In the genomic region with DNA sequence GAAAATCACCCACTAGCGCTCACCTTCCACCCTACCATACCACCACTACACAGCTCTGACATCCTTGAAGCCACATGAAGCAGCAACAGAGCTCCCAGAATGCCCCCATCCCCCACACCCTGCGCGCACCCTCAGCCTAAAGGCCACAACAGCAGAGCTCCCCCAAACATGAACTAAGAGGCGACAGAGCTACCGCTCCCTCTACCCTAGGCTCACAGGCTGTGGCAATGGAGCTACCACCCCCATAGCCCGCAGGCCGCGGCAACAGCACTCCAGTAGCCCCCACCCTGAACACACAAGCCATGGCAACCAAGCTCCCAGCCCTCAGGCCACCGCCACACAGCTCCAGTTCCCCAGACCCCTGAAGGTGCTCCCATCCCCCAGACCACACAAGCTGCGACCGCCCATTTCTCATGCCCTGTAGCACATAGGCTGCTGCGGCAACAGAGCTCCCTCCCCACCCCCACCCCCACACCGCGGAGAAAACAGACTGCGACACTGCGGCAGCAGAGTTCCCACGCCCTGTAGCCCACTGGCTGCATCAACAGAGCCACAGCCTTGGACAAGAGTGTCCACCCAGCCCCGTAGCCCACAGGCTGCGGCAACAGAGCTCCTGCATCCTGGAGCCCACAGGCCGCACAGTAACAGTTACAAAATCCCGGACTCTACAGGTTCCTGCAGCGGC, we compare ENCODE assay signal across 8 mouse cellular contexts. TPM values are rescaled to one million over a fixed set of nuclear protein-coding genes. Genes with fewer than 3 reads are reported as not detected.
DNase-seq lines count a peak whose midpoint lies in the region; ATAC-seq and TF ChIP-seq lines count a peak whose summit lies in the region.

No protein-coding gene starts in this region.

- peak overlapping the region; percentile 62 for H3K9ac ChIP-seq in ES-Bruce4 (ENCODE audit: low read depth, poor library complexity, severe bottlenecking)
- peak overlapping the region; percentile 52 for H3K9ac ChIP-seq in embryonic facial prominence, embryonic 11.5 days (replicated peaks; ENCODE audit: low read length)
- peak overlapping the region; percentile 61 for H3K9ac ChIP-seq in heart, embryonic 16.5 days (ENCODE audit: low read length)
- peak overlapping the region; percentile 67 for H3K9ac ChIP-seq in liver, embryonic 12.5 days
- H3K9ac ChIP-seq in neural tube, embryonic 15.5 days (replicated peaks): peak overlapping the region; percentile 75

- DNase-seq in adrenal gland, adult 2 months: peak; percentile 29
- peak; percentile 64 for DNase-seq in embryonic facial prominence, embryonic 11.5 days (ENCODE audit: low spot score)
- peak; percentile 2 to 56 for DNase-seq in kidney, postnatal 25 days
- no peak for DNase-seq in spleen, postnatal 14 days (ENCODE audit: low spot score in 2 of 2)

- peaks cover 14% of the 10 kb centered on the region for H3K9me3 ChIP-seq in ES-Bruce4 (replicated peaks; ENCODE audit: control insufficient read depth, insufficient read depth, low read length, poor library complexity, severe bottlenecking)
- H3K9me3 ChIP-seq in embryonic facial prominence, embryonic 11.5 days (replicated peaks; ENCODE audit: control insufficient read depth, low read length): peaks cover 11% of the 10 kb centered on the region
- H3K9me3 ChIP-seq in heart, embryonic 16.5 days (replicated peaks; ENCODE audit: control insufficient read depth, low read length): peaks cover 9% of the 10 kb centered on the region; the same call in 1 of the 2 replicates
- 0 out of 2 replicates have a peak, but pooled peaks cover 2% of the 10 kb centered on the region for H3K9me3 ChIP-seq in liver, embryonic 12.5 days (replicated peaks)
- H3K9me3 ChIP-seq in neural tube, embryonic 15.5 days (replicated peaks): no peaks in the 10 kb centered on the region

- WGBS in embryonic facial prominence, embryonic 11.5 days: 47% methylated on average over 22 of the region's 22 CpGs
- WGBS in heart, embryonic 16.5 days: 50% methylated on average over 22 of the region's 22 CpGs
- 49% methylated on average over 22 of the region's 22 CpGs for WGBS in liver, embryonic 12.5 days (ENCODE audit: insufficient replicate concordance)
- 60% methylated on average over 22 of the region's 22 CpGs for WGBS in neural tube, embryonic 15.5 days

- H3K4me2 ChIP-seq in embryonic facial prominence, embryonic 11.5 days (ENCODE audit: low read depth, low read length): peak overlapping the region; percentile 43
- H3K4me2 ChIP-seq in heart, embryonic 16.5 days (ENCODE audit: low read depth, low read length): peak overlapping the region; percentile 62
- H3K4me2 ChIP-seq in liver, embryonic 12.5 days: peak overlapping the region; percentile 72
- H3K4me2 ChIP-seq in neural tube, embryonic 15.5 days: peak overlapping the region; percentile 44

- H3K36me3 ChIP-seq in ES-Bruce4 (ENCODE audit: control insufficient read depth, insufficient read depth, low read length, poor library complexity, severe bottlenecking): peaks cover 1% of the 10 kb centered on the region; the same call in 1 of the 2 replicates
- no peaks in the 10 kb centered on the region for H3K36me3 ChIP-seq in embryonic facial prominence, embryonic 11.5 days (replicated peaks; ENCODE audit: control insufficient read depth, insufficient read depth, low read depth, low read length)
- no peaks in the 10 kb centered on the region for H3K36me3 ChIP-seq in heart, embryonic 16.5 days (ENCODE audit: control insufficient read depth, insufficient read depth)
- H3K36me3 ChIP-seq in liver, embryonic 12.5 days: no peaks in the 10 kb centered on the region
- H3K36me3 ChIP-seq in neural tube, embryonic 15.5 days: no peaks in the 10 kb centered on the region

- peak; percentile 89 for ATAC-seq in embryonic facial prominence, embryonic 11.5 days (replicated peaks; ENCODE audit: insufficient number of reproducible peaks, low FRiP score, low TSS enrichment, low read depth)
- peak; percentile 78 for ATAC-seq in heart, embryonic 16.5 days (replicated peaks; ENCODE audit: extremely low read depth, insufficient read depth, low FRiP score)
- ATAC-seq in liver, embryonic 12.5 days: peak; percentile 77
- ATAC-seq in neural tube, embryonic 15.5 days (ENCODE audit: low FRiP score): peak; percentile 79

- H3K4me3 ChIP-seq in ES-Bruce4 (ENCODE audit: low read depth, low read length): peak overlapping the region; percentile 87
- peak overlapping the region; percentile 55 for H3K4me3 ChIP-seq in embryonic facial prominence, embryonic 11.5 days (ENCODE audit: low read depth, low read length)
- H3K4me3 ChIP-seq in heart, embryonic 16.5 days (ENCODE audit: low read length): peak overlapping the region; percentile 67
- peak overlapping the region; percentile 65 for H3K4me3 ChIP-seq in liver, embryonic 12.5 days
- peak overlapping the region; percentile 53 for H3K4me3 ChIP-seq in neural tube, embryonic 15.5 days (replicated peaks)

- H3K4me1 ChIP-seq in ES-Bruce4 (ENCODE audit: control insufficient read depth, insufficient read depth, low read length): peaks cover 1% of the 10 kb centered on the region
- no peaks in the 10 kb centered on the region for H3K4me1 ChIP-seq in embryonic facial prominence, embryonic 11.5 days (ENCODE audit: control insufficient read depth, insufficient read depth, low read length)
- no peaks in the 10 kb centered on the region for H3K4me1 ChIP-seq in heart, embryonic 16.5 days (ENCODE audit: control insufficient read depth, insufficient read depth, low read length)
- H3K4me1 ChIP-seq in liver, embryonic 12.5 days: peaks cover 7% of the 10 kb centered on the region
- no peaks in the 10 kb centered on the region for H3K4me1 ChIP-seq in neural tube, embryonic 15.5 days

- peak overlapping the region; percentile 66 for H3K27ac ChIP-seq in ES-Bruce4 (ENCODE audit: insufficient read depth, low read length)
- 0 out of 2 replicates have a peak overlapping the region, but pooled peaks have one; percentile 52 for H3K27ac ChIP-seq in embryonic facial prominence, embryonic 11.5 days (replicated peaks; ENCODE audit: low read depth, low read length)
- no peak overlapping the region for H3K27ac ChIP-seq in heart, embryonic 16.5 days (ENCODE audit: low read length)
- H3K27ac ChIP-seq in liver, embryonic 12.5 days: peak overlapping the region; percentile 64
- H3K27ac ChIP-seq in neural tube, embryonic 15.5 days (replicated peaks): peak overlapping the region; percentile 89

- no peaks in the 10 kb centered on the region for H3K27me3 ChIP-seq in ES-Bruce4 (ENCODE audit: control insufficient read depth, insufficient read depth, low read length, poor library complexity, severe bottlenecking)
- H3K27me3 ChIP-seq in embryonic facial prominence, embryonic 11.5 days (ENCODE audit: control insufficient read depth, insufficient read depth, low read length): no peaks in the 10 kb centered on the region
- H3K27me3 ChIP-seq in heart, embryonic 16.5 days (ENCODE audit: control insufficient read depth, insufficient read depth, low read length): no peaks in the 10 kb centered on the region
- H3K27me3 ChIP-seq in liver, embryonic 12.5 days (replicated peaks): no peaks in the 10 kb centered on the region
- no peaks in the 10 kb centered on the region for H3K27me3 ChIP-seq in neural tube, embryonic 15.5 days (replicated peaks)

- peak; percentile 75 for TF ChIP-seq EP300 in ES-Bruce4 (IDR thresholded peaks at IDR 0.05; ENCODE audit: insufficient read depth, low read depth, low read length)

- TF ChIP-seq CTCF in ES-Bruce4 (IDR thresholded peaks at IDR 0.05; ENCODE audit: low read depth, low read length): no peak

- TF ChIP-seq POLR2A in ES-Bruce4 (IDR thresholded peaks at IDR 0.05; ENCODE audit: insufficient read depth, low read length): no peak

RNA-seq across cellular contexts. Expression of a gene that starts 0.8 kb away (rescaled TPM):
- polyA plus RNA-seq in ES-Bruce4 (2011; ENCODE audit: insufficient read depth, insufficient read length, low read depth, missing spikeins): 207 and 231 TPM in 2 replicates
- 100 to 1,000 TPM in 1 of 2 experiments, 10 to 100 TPM in 1; 61.2 to 109 TPM for total RNA-seq in adrenal gland, adult 2 months (2021)
- not detected in 2 replicates for polyA plus RNA-seq in adrenal gland, adult 2 months (2012; rRNA removed)
- polyA plus RNA-seq in embryonic facial prominence, embryonic 11.5 days (2014; fragmentation: Nextera tagmentation; extraction: Ambion mirVana): 75.4 and 79.5 TPM in 2 replicates
- 33.8 and 34.5 TPM in 2 replicates for polyA plus RNA-seq in heart, embryonic 16.5 days (2015; fragmentation: Nextera tagmentation; extraction: Ambion mirVana)
- polyA plus RNA-seq in liver, embryonic 12.5 days (2016; fragmentation: Nextera tagmentation; extraction: Ambion mirVana): 13.5 and 17.3 TPM in 2 replicates
- 731 and 865 TPM in 2 replicates for polyA plus RNA-seq in neural tube, embryonic 15.5 days (2015; fragmentation: Nextera tagmentation; extraction: Ambion mirVana)

RNA-seq across cellular contexts. Expression of a gene that starts 0.8 kb away (rescaled TPM):
- 83.6 and 87.4 TPM in 2 replicates for polyA plus RNA-seq in ES-Bruce4 (2011; ENCODE audit: insufficient read depth, insufficient read length, low read depth, missing spikeins)
- total RNA-seq in adrenal gland, adult 2 months (2021): 1 to 10 TPM; 1.2 to 3.0 TPM
- 15.2 and 29.4 TPM in 2 replicates for polyA plus RNA-seq in adrenal gland, adult 2 months (2012; rRNA removed)
- polyA plus RNA-seq in embryonic facial prominence, embryonic 11.5 days (2014; fragmentation: Nextera tagmentation; extraction: Ambion mirVana): 1.1 and 1.3 TPM in 2 replicates
- polyA plus RNA-seq in heart, embryonic 16.5 days (2015; fragmentation: Nextera tagmentation; extraction: Ambion mirVana): 0.12 and 0.67 TPM in 2 replicates
- 0.24 and 0.36 TPM in 2 replicates for polyA plus RNA-seq in liver, embryonic 12.5 days (2016; fragmentation: Nextera tagmentation; extraction: Ambion mirVana)
- 3.5 and 3.8 TPM in 2 replicates for polyA plus RNA-seq in neural tube, embryonic 15.5 days (2015; fragmentation: Nextera tagmentation; extraction: Ambion mirVana)

Comparison
In these comparisons a context has a peak if more than half of its experiments do, and no peak if none do; other contexts are left out.
1. DNase-seq: peak in adrenal gland, adult 2 months (single experiment), embryonic facial prominence, embryonic 11.5 days (single experiment) and kidney, postnatal 25 days (2 of 2); none in spleen, postnatal 14 days (0 of 2).
2. RNA of a gene that starts 0.8 kb away (polyA plus RNA-seq): 731 to 865 TPM in neural tube, embryonic 15.5 days, 207 to 231 TPM in ES-Bruce4, 75.4 to 79.5 TPM in embryonic facial prominence, embryonic 11.5 days, 33.8 to 34.5 TPM in heart, embryonic 16.5 days and 13.5 to 17.3 TPM in liver, embryonic 12.5 days; not detected in adrenal gland, adult 2 months; every median in the first group is over 10 times any median in the second.
3. Peak in every context shown above with its lines, with median percentiles within 50 percentile points of each other: H3K4me3 ChIP-seq, H3K9ac ChIP-seq, ATAC-seq and H3K4me2 ChIP-seq.